Mouse (Mus musculus): ENCODE measurements at regions not wholly inside any gene's neighbourhood (a gene's known extent, or its start where the extent isn't known, plus 50 kb on each side); places are given as distances from the start of the nearest gene placed in this dataset.

DNA sequence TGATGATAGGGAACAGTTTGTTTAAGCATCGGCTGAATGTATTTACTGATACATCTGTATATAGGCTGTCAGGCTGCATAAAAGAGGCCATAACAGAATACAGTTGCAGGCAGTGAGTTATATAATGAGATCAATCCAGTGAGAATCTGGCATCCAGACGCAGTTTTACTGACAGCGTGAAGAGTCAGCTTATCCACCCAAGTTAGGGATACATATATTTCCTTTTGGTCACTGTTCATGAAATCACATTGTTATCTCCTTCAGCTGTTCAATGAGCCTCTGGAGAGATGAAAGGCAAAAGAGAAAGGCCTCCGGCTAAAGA is 79.3 kb upstream of the Pam start:
- Histone ChIP-seq H3K27ac (ENCODE audit: control insufficient read depth, low read depth, low read length) (no peak overlapping the region), H3K9me3 (replicated peaks; ENCODE audit: insufficient read depth, low read length) (no peaks in the 10 kb centered on the region), H3K4me3 (ENCODE audit: control insufficient read depth in 1 of 2, insufficient read depth in 1 of 2, low read depth in 2 of 2, low read length in 2 of 2) (no peak overlapping the region), H3K9ac (ENCODE audit: control insufficient read depth, low read depth, low read length, poor library complexity, severe bottlenecking) (no peak overlapping the region), H3K27me3 (ENCODE audit: control insufficient read depth in 1 of 2, insufficient read depth in 2 of 2, low read length in 2 of 2) (no peaks in the 10 kb centered on the region), H3K4me1 (ENCODE audit: control insufficient read depth in 1 of 2, insufficient read depth in 2 of 2, low read length in 2 of 2) (no peaks in the 10 kb centered on the region), H3K36me3 (ENCODE audit: control insufficient read depth in 1 of 2, insufficient read depth in 2 of 2, low read length in 2 of 2) (no peaks in the 10 kb centered on the region), H3K79me2 (ENCODE audit: control insufficient read depth, insufficient read depth, low read length, poor library complexity) (no peaks in the 10 kb centered on the region)
- no peak for TF ChIP-seq CHD1 (IDR thresholded peaks at IDR 0.05; ENCODE audit: low read depth, low read length)
- TF ChIP-seq MXI1 (IDR thresholded peaks at IDR 0.05; ENCODE audit: low read depth, low read length) = no peak
- TF ChIP-seq CTCF (IDR thresholded peaks at IDR 0.05 in 2 of 3, conservative IDR thresholded peaks at IDR 0.05 in 1 of 3; ENCODE audit: control insufficient read depth in 1 of 3, insufficient read depth in 1 of 3, low read depth in 2 of 3, low read length in 3 of 3, poor library complexity in 1 of 3, severe bottlenecking in 1 of 3) = no peak
- TF ChIP-seq ELF1 (IDR thresholded peaks at IDR 0.05; ENCODE audit: low read depth, low read length) = no peak
- TF ChIP-seq SMC3 (IDR thresholded peaks at IDR 0.05; ENCODE audit: low read depth, low read length) = no peak
- no peak for TF ChIP-seq NRF1 (IDR thresholded peaks at IDR 0.05; ENCODE audit: insufficient read depth, low read depth, low read length, poor library complexity, severe bottlenecking)
- TF ChIP-seq HCFC1 (IDR thresholded peaks at IDR 0.05; ENCODE audit: low read depth, low read length) = no peak
- TF ChIP-seq USF2 (IDR thresholded peaks at IDR 0.05; ENCODE audit: borderline replicate concordance in 1 of 2, insufficient read depth in 1 of 2, low read depth in 1 of 2, low read length in 2 of 2) = no peak
- no peak for TF ChIP-seq KAT2A (conservative IDR thresholded peaks at IDR 0.05; ENCODE audit: low read depth, low read length)
- TF ChIP-seq MAX (IDR thresholded peaks at IDR 0.05; ENCODE audit: low read length) = no peak
- no peak for TF ChIP-seq TCF12 (IDR thresholded peaks at IDR 0.05; ENCODE audit: low read depth, low read length)
- no peak for TF ChIP-seq JUND (IDR thresholded peaks at IDR 0.05; ENCODE audit: low read depth, low read length)
- no peak for TF ChIP-seq RCOR1 (IDR thresholded peaks at IDR 0.05; ENCODE audit: low read depth, low read length)
- no peak for TF ChIP-seq POLR2A (IDR thresholded peaks at IDR 0.05; ENCODE audit: control insufficient read depth in 1 of 2, insufficient read depth in 1 of 2, low read depth in 1 of 2, low read length in 2 of 2, poor library complexity in 1 of 2)
- TF ChIP-seq MEF2A (IDR thresholded peaks at IDR 0.05; ENCODE audit: extremely low read depth, insufficient replicate concordance, low read depth, low read length, poor library complexity, severe bottlenecking) = no peak
- no peak for TF ChIP-seq BHLHE40 (IDR thresholded peaks at IDR 0.05; ENCODE audit: borderline replicate concordance, low read depth, low read length)
- TF ChIP-seq MAFK (IDR thresholded peaks at IDR 0.05; ENCODE audit: borderline replicate concordance, low read depth, low read length) = no peak
- no peak for TF ChIP-seq POLR2AphosphoS2 (IDR thresholded peaks at IDR 0.05; ENCODE audit: low read length)
- TF ChIP-seq E2F4 (IDR thresholded peaks at IDR 0.05; ENCODE audit: borderline replicate concordance, low read depth, low read length) = no peak
- TF ChIP-seq TAL1 (IDR thresholded peaks at IDR 0.05; ENCODE audit: low read length) = no peak
- DNase-seq (ENCODE audit: low read depth, low spot score) = no peak
